Mouse (Mus musculus): ENCODE data around the gene Pde4d. TPM values are rescaled to one million over a fixed set of nuclear protein-coding genes. Genes with fewer than 3 reads are reported as not detected.

The Pde4d gene
- polyA plus RNA-seq, 1 experiment from 2014 or later: 20.5 TPM

DNA sequence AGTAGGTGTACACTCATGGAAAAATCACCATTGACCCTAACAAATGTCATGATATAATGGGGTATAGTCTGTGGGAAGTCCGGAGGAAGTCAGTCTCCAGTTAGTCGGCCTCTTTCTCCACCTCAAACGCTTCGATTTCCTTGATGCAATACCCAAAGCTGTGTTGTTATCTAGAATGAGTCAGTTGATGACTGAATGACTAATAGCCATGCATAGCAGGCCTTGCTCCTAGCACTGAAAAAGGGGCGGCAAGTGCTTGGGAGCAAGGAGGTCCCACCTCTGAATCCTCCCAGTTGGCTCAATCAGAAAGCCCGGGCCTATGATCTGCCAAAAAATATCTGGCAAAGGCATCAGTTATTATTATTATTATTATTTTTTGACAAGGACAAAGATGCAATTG, 1209.4 kb downstream of the Pde4d start:
- ATAC-seq: no peak
- H3K4me3 ChIP-seq (replicated peaks; ENCODE audit: low read length): no peak overlapping the region
- WGBS: 95% methylated on average over 6 of the region's 6 CpGs

DNA sequence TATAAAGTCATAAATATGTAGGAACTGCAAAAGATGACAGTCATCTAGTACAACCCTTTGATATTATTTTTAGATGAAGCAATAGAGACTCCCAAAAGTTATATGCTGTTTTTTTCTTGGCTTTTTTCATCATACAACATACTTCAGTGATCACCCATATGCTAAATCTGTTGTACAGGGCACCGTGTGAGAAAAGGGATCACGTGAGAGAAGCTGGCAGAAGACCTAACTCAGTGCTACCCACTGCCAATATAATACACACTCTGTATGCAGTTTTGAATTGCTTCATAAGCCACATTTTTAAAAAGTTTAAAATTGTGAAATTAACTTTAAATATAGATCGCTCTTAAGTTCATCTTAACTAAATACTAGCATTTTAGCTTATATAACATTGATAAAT, 1211.6 kb downstream of the Pde4d start:
- whole genome bisulfite sequencing: 67% methylated on average over 3 of the region's 3 CpGs
- no peaks in the 10 kb centered on the region for H3K36me3 ChIP-seq (ENCODE audit: control insufficient read depth, insufficient read depth)
- no peak overlapping the region for H3K4me3 ChIP-seq (replicated peaks; ENCODE audit: low read length)
- no peaks in the 10 kb centered on the region for H3K9me3 ChIP-seq (ENCODE audit: control insufficient read depth, low read length)
- H3K9ac ChIP-seq (replicated peaks; ENCODE audit: low read depth, low read length): no peak overlapping the region
- H3K27me3 ChIP-seq (replicated peaks; ENCODE audit: control insufficient read depth, insufficient read depth, low read length): no peaks in the 10 kb centered on the region
- H3K4me1 ChIP-seq (replicated peaks; ENCODE audit: control insufficient read depth, insufficient read depth, low read length): peaks cover 5% of the 10 kb centered on the region
- no peak overlapping the region for H3K4me2 ChIP-seq (ENCODE audit: low read length)
- peak; percentile 80 for ATAC-seq
- H3K27ac ChIP-seq (ENCODE audit: low read length): no peak overlapping the region

More for the DNA sequence above, 1209.4 kb downstream of the Pde4d start:
- Histone ChIP-seq H3K4me2 (ENCODE audit: low read length) (no peak overlapping the region), H3K36me3 (ENCODE audit: control insufficient read depth, insufficient read depth) (no peaks in the 10 kb centered on the region), H3K4me1 (replicated peaks; ENCODE audit: control insufficient read depth, insufficient read depth, low read length) (peaks cover 5% of the 10 kb centered on the region), H3K27ac (ENCODE audit: low read length) (no peak overlapping the region), H3K9me3 (ENCODE audit: control insufficient read depth, low read length) (no peaks in the 10 kb centered on the region), H3K9ac (replicated peaks; ENCODE audit: low read depth, low read length) (no peak overlapping the region), H3K27me3 (replicated peaks; ENCODE audit: control insufficient read depth, insufficient read depth, low read length) (no peaks in the 10 kb centered on the region)

DNA sequence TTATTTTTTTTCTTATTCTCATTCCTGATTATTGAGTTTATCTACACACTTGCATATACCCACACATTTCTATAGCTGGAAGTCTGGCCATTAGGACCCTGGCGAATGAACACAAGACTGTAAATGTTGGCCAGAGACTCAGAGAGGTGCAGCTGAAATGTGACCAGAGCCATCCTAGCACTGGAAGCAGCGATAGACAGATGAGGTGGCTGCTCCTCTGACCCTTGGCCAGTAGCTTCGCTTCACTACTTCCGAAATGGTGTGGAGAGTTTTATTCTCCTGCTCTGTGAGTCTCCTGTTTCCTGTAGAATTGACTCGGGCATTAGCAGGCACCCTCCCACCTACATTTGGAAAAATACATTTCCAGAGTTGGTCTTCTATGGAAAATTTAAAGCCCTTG, 1212.4 kb downstream of the Pde4d start:
- no peak overlapping the region for H3K27ac ChIP-seq (ENCODE audit: low read length)
- H3K9me3 ChIP-seq (ENCODE audit: control insufficient read depth, low read length): no peaks in the 10 kb centered on the region
- no peak overlapping the region for H3K4me3 ChIP-seq (replicated peaks; ENCODE audit: low read length)
- WGBS: 74% methylated on average over 5 of the region's 5 CpGs
- H3K27me3 ChIP-seq (replicated peaks; ENCODE audit: control insufficient read depth, insufficient read depth, low read length): no peaks in the 10 kb centered on the region
- ATAC-seq: no peak
- no peaks in the 10 kb centered on the region for H3K36me3 ChIP-seq (ENCODE audit: control insufficient read depth, insufficient read depth)
- H3K4me2 ChIP-seq (ENCODE audit: low read length): no peak overlapping the region
- H3K4me1 ChIP-seq (replicated peaks; ENCODE audit: control insufficient read depth, insufficient read depth, low read length): peaks cover 5% of the 10 kb centered on the region
- no peak overlapping the region for H3K9ac ChIP-seq (replicated peaks; ENCODE audit: low read depth, low read length)

GRCm38 (mm10) chr13:109662731-109663130, 1213.0 kb downstream of the Pde4d start:
- Histone ChIP-seq H3K9me3 (ENCODE audit: control insufficient read depth, low read length) (no peaks in the 10 kb centered on the region), H3K27ac (ENCODE audit: low read length) (no peak overlapping the region), H3K27me3 (replicated peaks; ENCODE audit: control insufficient read depth, insufficient read depth, low read length) (no peaks in the 10 kb centered on the region), H3K36me3 (ENCODE audit: control insufficient read depth, insufficient read depth) (no peaks in the 10 kb centered on the region), H3K4me2 (ENCODE audit: low read length) (no peak overlapping the region), H3K4me3 (replicated peaks; ENCODE audit: low read length) (no peak overlapping the region), H3K4me1 (replicated peaks; ENCODE audit: control insufficient read depth, insufficient read depth, low read length) (peaks cover 5% of the 10 kb centered on the region), H3K9ac (replicated peaks; ENCODE audit: low read depth, low read length) (no peak overlapping the region)
- no peak for ATAC-seq
- 70% methylated on average over 3 of the region's 3 CpGs for WGBS

DNA sequence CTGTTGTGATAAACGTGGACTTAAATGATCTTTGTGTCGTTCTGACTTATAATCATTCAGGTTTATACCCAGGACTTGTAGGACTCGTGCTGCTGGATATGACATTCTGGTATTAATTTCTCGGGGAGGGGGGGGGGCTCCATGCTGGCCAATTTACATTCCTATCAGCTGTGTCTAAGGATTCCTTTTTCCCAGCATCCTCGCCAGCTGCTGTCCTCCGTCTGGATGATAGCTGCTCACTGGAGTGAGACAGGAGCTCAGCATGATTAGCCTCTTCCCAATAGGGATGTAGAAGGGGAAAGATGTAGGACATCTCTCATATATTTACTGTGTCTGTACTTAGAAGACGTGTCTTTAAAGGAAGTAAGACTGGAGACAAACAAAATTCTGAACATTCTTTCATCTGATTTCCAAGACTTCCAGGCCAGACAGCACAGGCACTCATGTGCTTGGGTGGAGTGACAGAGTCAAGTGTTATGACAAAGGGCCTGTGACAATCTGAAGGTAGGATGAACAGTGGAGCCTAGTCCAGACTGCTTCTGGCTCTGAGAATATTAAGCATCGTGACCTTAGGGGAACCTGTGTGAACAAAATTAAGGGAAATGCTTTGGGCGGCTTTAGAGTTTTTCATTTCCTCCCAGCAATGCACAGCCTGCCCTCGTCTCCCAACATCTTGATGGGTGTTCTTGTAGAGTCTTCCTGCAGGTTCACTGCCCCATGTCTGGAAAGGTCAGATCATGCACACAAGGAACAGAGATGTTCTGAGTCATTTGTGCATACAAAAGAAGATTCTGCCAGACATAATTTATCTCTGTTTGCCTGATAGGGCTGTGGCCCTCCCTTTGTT, 1215.4 kb downstream of the Pde4d start:
- no peak overlapping the region for H3K4me2 ChIP-seq (ENCODE audit: low read length)
- no peak for ATAC-seq

GRCm38 (mm10) chr13:109665803-109666403, 1216.2 kb downstream of the Pde4d start:
- Histone ChIP-seq H3K4me3 (replicated peaks; ENCODE audit: low read length) (no peak overlapping the region), H3K27me3 (replicated peaks; ENCODE audit: control insufficient read depth, insufficient read depth, low read length) (no peaks in the 10 kb centered on the region), H3K27ac (ENCODE audit: low read length) (no peak overlapping the region), H3K4me2 (ENCODE audit: low read length) (no peak overlapping the region), H3K9ac (replicated peaks; ENCODE audit: low read depth, low read length) (no peak overlapping the region), H3K4me1 (replicated peaks; ENCODE audit: control insufficient read depth, insufficient read depth, low read length) (peaks cover under 1% of the 10 kb centered on the region), H3K36me3 (ENCODE audit: control insufficient read depth, insufficient read depth) (no peaks in the 10 kb centered on the region), H3K9me3 (ENCODE audit: control insufficient read depth, low read length) (no peaks in the 10 kb centered on the region)
- no peak for ATAC-seq
- WGBS: 86% methylated on average over 10 of the region's 10 CpGs

More for the DNA sequence above, 1215.4 kb downstream of the Pde4d start:
- Histone ChIP-seq H3K4me1 (replicated peaks; ENCODE audit: control insufficient read depth, insufficient read depth, low read length) (peaks cover 5% of the 10 kb centered on the region), H3K27me3 (replicated peaks; ENCODE audit: control insufficient read depth, insufficient read depth, low read length) (no peaks in the 10 kb centered on the region), H3K36me3 (ENCODE audit: control insufficient read depth, insufficient read depth) (no peaks in the 10 kb centered on the region), H3K9me3 (ENCODE audit: control insufficient read depth, low read length) (no peaks in the 10 kb centered on the region), H3K4me3 (replicated peaks; ENCODE audit: low read length) (no peak overlapping the region), H3K9ac (replicated peaks; ENCODE audit: low read depth, low read length) (no peak overlapping the region), H3K27ac (ENCODE audit: low read length) (no peak overlapping the region)
- WGBS: 77% methylated on average over 10 of the region's 10 CpGs

DNA sequence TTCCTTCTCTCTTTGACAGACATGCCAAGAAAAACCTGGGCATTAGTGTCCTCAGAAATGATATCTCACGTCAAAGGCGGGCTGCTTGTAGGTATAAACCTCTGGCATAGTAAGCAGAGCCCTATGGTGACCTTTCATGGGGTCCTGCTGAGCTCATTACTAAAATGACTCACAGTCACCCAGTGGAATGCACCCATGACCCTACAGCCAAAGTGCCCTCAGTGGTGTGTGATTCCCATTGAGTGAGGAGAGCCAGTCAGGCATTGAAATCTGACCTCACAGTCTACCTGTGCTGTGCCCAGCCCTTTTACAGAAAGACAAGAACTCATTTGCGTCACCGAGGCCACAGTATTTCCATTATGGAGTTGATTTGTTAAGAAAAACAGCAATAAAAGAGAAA, 1220.2 kb downstream of the Pde4d start:
- no peaks in the 10 kb centered on the region for H3K27me3 ChIP-seq (replicated peaks; ENCODE audit: control insufficient read depth, insufficient read depth, low read length)
- H3K27ac ChIP-seq (ENCODE audit: low read length): no peak overlapping the region
- no peak overlapping the region for H3K4me2 ChIP-seq (ENCODE audit: low read length)
- H3K9ac ChIP-seq (replicated peaks; ENCODE audit: low read depth, low read length): no peak overlapping the region
- WGBS: 75% methylated on average over 4 of the region's 4 CpGs
- no peak for ATAC-seq
- H3K4me3 ChIP-seq (replicated peaks; ENCODE audit: low read length): no peak overlapping the region
- H3K4me1 ChIP-seq (replicated peaks; ENCODE audit: control insufficient read depth, insufficient read depth, low read length): peaks cover 3% of the 10 kb centered on the region
- H3K9me3 ChIP-seq (ENCODE audit: control insufficient read depth, low read length): no peaks in the 10 kb centered on the region
- H3K36me3 ChIP-seq (ENCODE audit: control insufficient read depth, insufficient read depth): no peaks in the 10 kb centered on the region

GRCm38 (mm10) chr13:109671589-109672347, 1222.0 kb downstream of the Pde4d start:
- H3K4me3 ChIP-seq (replicated peaks; ENCODE audit: low read length): no peak overlapping the region
- peaks cover 3% of the 10 kb centered on the region for H3K4me1 ChIP-seq (replicated peaks; ENCODE audit: control insufficient read depth, insufficient read depth, low read length)
- H3K27ac ChIP-seq (ENCODE audit: low read length): peak overlapping the region; percentile 71
- no peak overlapping the region for H3K4me2 ChIP-seq (ENCODE audit: low read length)
- ATAC-seq: peak; percentile 88
- H3K36me3 ChIP-seq (ENCODE audit: control insufficient read depth, insufficient read depth): no peaks in the 10 kb centered on the region
- H3K9ac ChIP-seq (replicated peaks; ENCODE audit: low read depth, low read length): no peak overlapping the region
- H3K9me3 ChIP-seq (ENCODE audit: control insufficient read depth, low read length): no peaks in the 10 kb centered on the region
- no peaks in the 10 kb centered on the region for H3K27me3 ChIP-seq (replicated peaks; ENCODE audit: control insufficient read depth, insufficient read depth, low read length)
- WGBS: 25% methylated on average over 8 of the region's 8 CpGs

DNA sequence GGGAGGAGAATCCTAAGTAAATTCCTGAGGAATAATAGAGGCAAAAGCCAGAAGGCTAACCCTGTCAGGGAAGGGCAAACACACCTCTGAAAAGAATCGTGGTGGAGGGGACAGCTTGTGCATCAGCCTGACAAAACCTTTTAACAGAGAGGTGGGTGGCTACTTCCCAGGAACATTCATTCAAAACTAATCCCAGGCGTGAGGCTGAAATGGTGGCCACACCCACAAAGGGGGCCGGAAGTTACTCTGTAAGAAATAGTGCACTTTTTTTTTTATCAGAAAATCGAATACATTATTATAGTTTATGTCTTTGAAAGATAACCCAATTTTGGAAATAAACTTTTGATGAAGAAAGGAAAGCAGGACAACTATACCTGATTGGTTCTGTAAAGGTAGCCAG, 1227.3 kb downstream of the Pde4d start:
- Histone ChIP-seq H3K4me2 (ENCODE audit: low read length) (no peak overlapping the region), H3K4me1 (replicated peaks; ENCODE audit: control insufficient read depth, insufficient read depth, low read length) (peaks cover under 1% of the 10 kb centered on the region; the same call in 1 of the 2 replicates), H3K27ac (ENCODE audit: low read length) (no peak overlapping the region), H3K9me3 (ENCODE audit: control insufficient read depth, low read length) (no peaks in the 10 kb centered on the region), H3K36me3 (ENCODE audit: control insufficient read depth, insufficient read depth) (no peaks in the 10 kb centered on the region), H3K27me3 (replicated peaks; ENCODE audit: control insufficient read depth, insufficient read depth, low read length) (no peaks in the 10 kb centered on the region), H3K9ac (replicated peaks; ENCODE audit: low read depth, low read length) (no peak overlapping the region), H3K4me3 (replicated peaks; ENCODE audit: low read length) (no peak overlapping the region)
- no peak for ATAC-seq
- 51% methylated on average over 4 of the region's 4 CpGs for WGBS

Measured in forebrain, embryonic 16.5 days (tissue).